Comparison of ENCODE assay signal across 23 mouse cellular contexts in genomic region chr3:27161645-27162409, GRCm38 (mm10). TPM values are rescaled to one million over a fixed set of nuclear protein-coding genes. Genes with fewer than 3 reads are reported as not detected.
A peak's percentile ranks its signal among the peaks of the same experiment; 100 is the strongest.
DNase-seq lines count a peak whose midpoint lies in the region; ATAC-seq and TF ChIP-seq lines count a peak whose summit lies in the region.
"Had no signal": no experiment of that assay in that cellular context is flagged by ENCODE, and none has a peak within 500 bp of the region (broad histone marks: within the 10 kb centered on the region; RNA-seq: fewer than 3 reads in every experiment).

No protein-coding gene starts in this region.

- no peaks in the 10 kb centered on the region for H3K27me3 ChIP-seq in kidney, adult 2 months (replicated peaks; ENCODE audit: control insufficient read depth, insufficient read depth, low read length)
- H3K27me3 ChIP-seq in kidney, postnatal 0 days (ENCODE audit: insufficient read depth, low read length), result no peaks in the 10 kb centered on the region
- H3K27me3 ChIP-seq in intestine, embryonic 16.5 days (replicated peaks; ENCODE audit: control insufficient read depth, insufficient read depth, low read length), result no peaks in the 10 kb centered on the region
- H3K27me3 ChIP-seq: embryonic facial prominence, embryonic 12.5 days; embryonic facial prominence, embryonic 15.5 days; hindbrain, embryonic 13.5 days had no signal

- H3K4me2 ChIP-seq in kidney, postnatal 0 days (ENCODE audit: low read length), result no peak overlapping the region
- no peak overlapping the region for H3K4me2 ChIP-seq in intestine, embryonic 16.5 days (ENCODE audit: low read depth, low read length)
- H3K4me2 ChIP-seq: embryonic facial prominence, embryonic 12.5 days; embryonic facial prominence, embryonic 15.5 days; heart, embryonic 11.5 days; hindbrain, embryonic 13.5 days had no signal

- TF ChIP-seq CTCF in kidney, adult 2 months (conservative IDR thresholded peaks at IDR 0.05; ENCODE audit: insufficient read depth, insufficient read length, low read depth, low read length), result no peak
- no peak for TF ChIP-seq CTCF in kidney, postnatal 0 days (IDR thresholded peaks at IDR 0.05; ENCODE audit: low read depth)

- DNase-seq in kidney, adult 2 months, result peak; percentile 57
- no peak for DNase-seq in kidney, postnatal 25 days
- DNase-seq in kidney, postnatal 0 days (ENCODE audit: low spot score), result no peak
- DNase-seq in kidney, adult 11 months, result no peak
- peak; percentile 50 for DNase-seq in R1 (ENCODE audit: low read depth, low spot score)
- no peak for DNase-seq in frontal cortex, postnatal 36 days (ENCODE audit: low spot score in 2 of 2)
- DNase-seq in embryo, embryonic 11 days, result no peak
- DNase-seq: adrenal gland, postnatal 10 days; adrenal gland, postnatal 36 days; cerebellum, adult 18-20 months; cerebellum, adult 9-10 months; cerebellum, postnatal 14 days; forebrain, postnatal 0 days; gastrocnemius, postnatal 36 days had no signal

- peaks cover 8% of the 10 kb centered on the region for H3K4me1 ChIP-seq in kidney, adult 2 months (ENCODE audit: control insufficient read depth, insufficient read depth, low read length)
- no peaks in the 10 kb centered on the region for H3K4me1 ChIP-seq in kidney, postnatal 0 days (replicated peaks; ENCODE audit: insufficient read depth, low read length)
- peaks cover 4% of the 10 kb centered on the region; the same call in 1 of the 2 replicates for H3K4me1 ChIP-seq in intestine, embryonic 16.5 days (ENCODE audit: control insufficient read depth, insufficient read depth, low read length)
- H3K4me1 ChIP-seq: embryonic facial prominence, embryonic 12.5 days; embryonic facial prominence, embryonic 15.5 days; hindbrain, embryonic 13.5 days had no signal

- no peak overlapping the region for H3K4me3 ChIP-seq in kidney, adult 2 months (ENCODE audit: insufficient read depth, low read depth, low read length)
- H3K4me3 ChIP-seq in kidney, postnatal 0 days (replicated peaks; ENCODE audit: low read depth, low read length), result no peak overlapping the region
- H3K4me3 ChIP-seq in intestine, embryonic 16.5 days (ENCODE audit: low read length), result no peak overlapping the region
- H3K4me3 ChIP-seq: embryonic facial prominence, embryonic 12.5 days; embryonic facial prominence, embryonic 15.5 days; hindbrain, embryonic 10.5 days; hindbrain, embryonic 13.5 days had no signal

- H3K9me3 ChIP-seq in kidney, postnatal 0 days (replicated peaks; ENCODE audit: low read length), result no peaks in the 10 kb centered on the region
- no peaks in the 10 kb centered on the region for H3K9me3 ChIP-seq in intestine, embryonic 16.5 days (ENCODE audit: control insufficient read depth, low read length)
- H3K9me3 ChIP-seq: embryonic facial prominence, embryonic 12.5 days; embryonic facial prominence, embryonic 15.5 days; G1E; hindbrain, embryonic 10.5 days; hindbrain, embryonic 13.5 days had no signal

- no peak for TF ChIP-seq POLR2A in kidney, adult 2 months (IDR thresholded peaks at IDR 0.05; ENCODE audit: low read depth, low read length)

- H3K9ac ChIP-seq in kidney, postnatal 0 days (ENCODE audit: low read depth, low read length), result no peak overlapping the region
- no peak overlapping the region for H3K9ac ChIP-seq in intestine, embryonic 16.5 days (ENCODE audit: low read depth, low read length)
- H3K9ac ChIP-seq: embryonic facial prominence, embryonic 12.5 days; embryonic facial prominence, embryonic 15.5 days; forebrain, postnatal 0 days; hindbrain, embryonic 13.5 days had no signal

- H3K36me3 ChIP-seq in kidney, adult 2 months (ENCODE audit: control insufficient read depth, insufficient read depth, low read length), result no peaks in the 10 kb centered on the region
- no peaks in the 10 kb centered on the region for H3K36me3 ChIP-seq in kidney, postnatal 0 days (ENCODE audit: insufficient read depth, low read length)
- no peaks in the 10 kb centered on the region for H3K36me3 ChIP-seq in intestine, embryonic 16.5 days (ENCODE audit: control insufficient read depth, insufficient read depth, low read length)
- H3K36me3 ChIP-seq: embryonic facial prominence, embryonic 12.5 days; embryonic facial prominence, embryonic 15.5 days; G1E; hindbrain, embryonic 10.5 days; hindbrain, embryonic 13.5 days had no signal

- WGBS in kidney, adult 2 months, result 48% methylated on average over 6 of the region's 6 CpGs
- 72% methylated on average over 6 of the region's 6 CpGs for WGBS in kidney, postnatal 0 days
- WGBS in intestine, embryonic 16.5 days, result 72% methylated on average over 6 of the region's 6 CpGs

- ATAC-seq in kidney, postnatal 0 days (replicated peaks; ENCODE audit: low FRiP score, low read depth), result peak; percentile 25; the same call in 1 of the 2 replicates
- 0 out of 2 replicates have a peak, but pooled peaks have one; percentile 13 for ATAC-seq in intestine, embryonic 16.5 days
- ATAC-seq: forebrain, embryonic 14.5 days; forebrain, postnatal 0 days; hindbrain, embryonic 16.5 days had no signal

- H3K27ac ChIP-seq in kidney, adult 2 months (ENCODE audit: insufficient read depth, low read depth, low read length), result peak overlapping the region; percentile 88
- no peak overlapping the region for H3K27ac ChIP-seq in kidney, postnatal 0 days
- H3K27ac ChIP-seq in intestine, embryonic 16.5 days (ENCODE audit: low read length), result no peak overlapping the region
- H3K27ac ChIP-seq: embryonic facial prominence, embryonic 12.5 days; embryonic facial prominence, embryonic 15.5 days; hindbrain, embryonic 10.5 days; hindbrain, embryonic 13.5 days had no signal

RNA-seq across cellular contexts. Expression of gene Ect2, which starts 8.1 kb away (rescaled TPM):
- polyA plus RNA-seq in kidney, adult 2 months (2012; rRNA removed), result 1.3 and 2.4 TPM in 2 replicates
- 23.9 and 26.9 TPM in 2 replicates for polyA plus RNA-seq in kidney, postnatal 0 days (2015; fragmentation: Nextera tagmentation; extraction: Ambion mirVana)
- polyA plus RNA-seq in intestine, embryonic 16.5 days (2015; fragmentation: Nextera tagmentation; extraction: Ambion mirVana), result 38.6 and 41.7 TPM in 2 replicates

RNA-seq across cellular contexts. Expression of gene Nceh1, which starts 20.9 kb away (rescaled TPM):
- 141 and 409 TPM in 2 replicates for polyA plus RNA-seq in kidney, adult 2 months (2012; rRNA removed)
- 47.7 and 51.2 TPM in 2 replicates for polyA plus RNA-seq in kidney, postnatal 0 days (2015; fragmentation: Nextera tagmentation; extraction: Ambion mirVana)
- 9.4 and 10.1 TPM in 2 replicates for polyA plus RNA-seq in intestine, embryonic 16.5 days (2015; fragmentation: Nextera tagmentation; extraction: Ambion mirVana)

Comparison
In these comparisons a context has a peak if more than half of its experiments do, and no peak if none do; other contexts are left out.
1. DNase-seq: peak in kidney, adult 2 months (single experiment) and R1 (single experiment); none in kidney, postnatal 25 days (0 of 2), kidney, postnatal 0 days (single experiment), kidney, adult 11 months (single experiment), frontal cortex, postnatal 36 days (0 of 2) and embryo, embryonic 11 days (single experiment).